Mouse (Mus musculus): ENCODE data around the gene Fars2. TPM values are rescaled to one million over a fixed set of nuclear protein-coding genes. Genes with fewer than 3 reads are reported as not detected.

The Fars2 gene
- total RNA-seq (2021) = 10 to 100 TPM; 36.5 to 37.9 TPM
- long read RNA-seq, experiment 1, transcript Fars2-201 (7 exons, 2,125 nt) = major isoform, 73 of 86 reads
- long read RNA-seq, experiment 1, partial matches to known transcripts = 0 of 86 reads
- long read RNA-seq, experiment 1, other reads (novel, unspliced or antisense) = 7 of 86 reads
- long read RNA-seq, experiment 2, transcript Fars2-201 (7 exons, 2,125 nt) = major isoform, 63 of 73 reads
- long read RNA-seq, experiment 2, partial matches to known transcripts = 2 of 73 reads
- long read RNA-seq, experiment 2, other reads (novel, unspliced or antisense) = 5 of 73 reads

DNA sequence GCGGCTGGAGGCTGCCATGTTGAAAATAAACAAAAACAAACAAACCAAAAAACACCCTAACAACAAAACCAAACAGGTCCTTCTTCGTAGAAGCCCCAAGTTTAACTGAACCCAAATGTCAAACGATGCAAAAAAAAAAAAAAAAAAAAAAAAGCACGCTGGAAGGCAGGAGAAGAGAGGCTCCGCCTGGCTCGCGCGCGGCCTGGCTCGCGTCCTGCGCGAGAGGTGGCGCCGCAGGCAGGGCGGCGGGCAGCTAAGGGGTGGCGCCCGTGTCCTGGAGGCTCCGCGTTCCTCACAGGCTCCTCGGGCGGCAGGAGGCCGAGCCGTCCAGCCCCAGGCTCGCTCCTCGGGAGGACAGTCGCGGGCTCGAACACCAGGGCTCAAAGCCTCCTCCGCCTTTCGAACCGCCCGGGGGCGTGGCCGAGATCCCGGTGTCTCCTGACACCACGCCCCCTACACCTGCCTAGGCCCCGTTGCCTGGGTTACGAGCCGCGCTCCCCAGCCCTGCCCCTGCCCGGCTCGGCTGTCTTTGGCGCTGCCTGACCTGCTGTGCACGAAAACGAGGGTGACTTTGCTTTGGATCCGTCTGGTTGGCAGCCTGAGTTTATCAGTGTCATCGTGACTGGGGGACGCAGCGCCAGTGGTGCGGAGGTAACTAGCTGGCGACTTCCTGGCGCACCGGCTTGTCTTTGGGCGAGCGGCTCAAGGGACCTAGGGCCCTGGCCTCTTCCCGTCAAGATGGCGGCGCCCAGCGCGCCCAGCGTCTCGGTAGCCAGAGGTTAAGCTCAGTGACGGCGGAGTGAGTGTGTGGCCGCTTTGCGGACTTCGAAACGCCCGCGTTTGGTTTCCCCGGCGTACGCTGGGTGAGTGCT is at the start of gene Fars2, which contains the start of gene Lyrm4:
TSS of gene Fars2 (plus strand) at position 270 of the 872 bp plus-strand sequence.
TSS of gene Lyrm4 (minus strand) at position 384 of the 872 bp plus-strand sequence.
- intact Hi-C loops (cut with DNase I; ENCODE audit: low total_unique reads) = no loop called here
- DNase-seq = peak; percentile 98

DNA sequence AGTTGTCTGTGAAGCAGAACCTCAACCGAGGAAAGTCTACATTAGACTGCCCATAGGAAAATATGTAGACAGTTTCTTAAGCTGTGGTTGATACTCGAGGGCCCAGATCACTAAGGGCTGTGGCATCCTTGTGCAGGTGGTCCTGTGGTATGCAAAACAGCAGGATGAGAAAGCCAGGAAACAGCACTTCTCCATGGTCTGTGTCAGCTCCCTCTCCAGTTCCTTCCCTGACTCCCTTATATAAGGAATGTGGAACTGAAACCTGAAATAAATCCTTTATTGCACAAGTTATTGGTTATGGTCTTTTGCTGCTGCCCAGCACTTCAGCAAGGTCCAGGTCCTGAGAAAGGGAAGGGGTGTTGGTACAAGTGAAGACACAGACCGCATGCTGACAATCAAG is 42.7 kb upstream of the Fars2 start:
- intact Hi-C loops (cut with DNase I; ENCODE audit: low total_unique reads) = no loop called here
- no peak for DNase-seq

DNA sequence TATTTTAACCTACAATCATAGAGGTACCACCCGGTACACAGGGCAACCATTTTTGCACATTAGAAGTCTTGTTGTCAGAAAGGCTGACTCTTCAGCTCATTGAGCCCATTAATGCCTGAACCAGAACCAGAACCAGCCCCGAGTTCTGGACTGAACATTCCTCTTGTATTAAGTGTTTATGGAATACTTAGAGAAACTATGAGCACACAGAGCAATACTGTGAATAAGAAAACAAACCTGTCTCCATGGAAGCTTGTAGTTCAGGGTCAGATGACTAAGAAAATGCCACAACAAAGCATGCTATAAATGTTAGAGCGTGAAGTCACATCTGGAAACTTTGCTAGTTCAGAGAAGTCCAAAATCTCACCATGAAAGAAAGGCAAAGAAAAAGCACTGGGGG is 35.6 kb upstream of the Fars2 start:
- no peak for DNase-seq
- intact Hi-C loops (cut with DNase I; ENCODE audit: low total_unique reads) = no loop called here

DNA sequence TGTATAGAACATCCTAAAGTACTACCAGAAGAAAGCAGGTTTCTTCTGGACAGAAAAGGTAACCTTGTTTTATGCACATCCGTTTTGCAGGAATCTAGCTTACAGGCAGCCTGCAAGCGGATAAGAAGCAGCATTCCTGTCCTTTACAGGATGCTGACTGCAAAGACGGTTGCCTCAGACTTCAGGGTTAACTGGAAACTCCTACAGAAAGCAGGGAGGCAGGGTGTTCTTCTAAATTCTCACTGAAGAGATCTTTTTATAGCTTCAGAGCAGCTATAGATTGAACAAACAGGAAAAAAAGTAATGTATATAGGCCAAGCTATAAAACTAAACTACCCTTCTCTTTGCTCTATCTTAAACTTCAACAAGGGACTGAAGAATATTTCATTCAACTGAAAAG is 32.5 kb upstream of the Fars2 start:
- DNase-seq = no peak

DNA sequence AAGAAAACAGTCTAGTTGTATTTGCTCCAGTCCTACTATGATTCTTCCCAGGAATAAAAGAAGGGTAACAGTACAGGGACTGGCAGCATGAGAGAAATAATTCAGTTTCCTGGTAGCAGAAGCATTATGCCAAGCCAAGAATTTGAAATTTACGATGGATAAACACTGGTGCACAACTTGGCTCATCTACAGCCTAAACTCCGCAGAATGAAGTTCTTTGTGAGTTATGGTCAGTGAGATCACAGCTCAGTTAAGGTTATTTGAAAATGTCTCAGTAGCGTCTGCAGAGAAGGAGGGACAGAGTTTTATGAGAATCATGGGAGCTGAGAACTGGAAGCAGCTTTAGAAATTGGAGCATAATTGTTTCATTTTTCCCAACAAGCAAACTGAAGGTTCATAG is 31.2 kb upstream of the Fars2 start:
- no peak for DNase-seq
- intact Hi-C loops (cut with DNase I; ENCODE audit: low total_unique reads) = no loop called here

More for the DNA sequence above, 32.5 kb upstream of the Fars2 start:
- intact Hi-C loops (cut with DNase I; ENCODE audit: low total_unique reads) = no loop called here

DNA sequence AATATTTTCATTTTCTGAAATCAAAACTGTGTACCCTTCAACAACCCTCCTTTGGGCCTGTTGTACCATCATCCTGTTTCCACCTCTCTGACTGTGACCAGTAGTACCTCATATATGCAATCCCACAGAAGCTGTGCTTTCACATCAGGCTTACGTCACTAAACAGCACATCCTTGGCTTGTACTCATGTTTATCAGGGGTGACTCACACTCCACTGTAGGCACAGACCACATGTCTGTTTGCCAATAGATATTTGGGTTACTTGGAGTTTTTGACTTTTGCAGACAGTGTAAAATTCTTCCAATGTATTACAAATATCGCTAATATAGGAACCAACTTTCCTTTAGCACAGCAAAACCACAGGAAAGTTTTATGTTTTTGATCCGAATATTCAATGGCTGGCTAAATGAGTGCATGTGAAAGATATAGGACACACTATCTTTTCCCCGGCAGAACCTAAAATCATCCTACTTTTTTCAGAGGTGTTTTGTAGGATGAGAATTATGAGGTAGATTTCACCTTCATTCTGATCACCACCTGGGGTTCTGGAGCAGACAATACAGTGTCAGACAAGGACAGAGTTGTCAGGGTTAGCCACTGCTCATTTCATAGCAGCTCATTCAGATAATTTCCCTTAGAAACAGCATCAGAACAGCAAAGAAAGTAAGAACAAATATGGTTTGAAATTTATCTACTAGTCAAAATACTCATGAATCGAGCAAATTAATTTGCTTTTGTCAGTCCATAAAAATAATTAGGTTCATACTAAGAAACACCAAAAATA is 30.4 kb upstream of the Fars2 start:
- no peak for DNase-seq
- intact Hi-C loops (cut with DNase I; ENCODE audit: low total_unique reads) = no loop called here

DNA sequence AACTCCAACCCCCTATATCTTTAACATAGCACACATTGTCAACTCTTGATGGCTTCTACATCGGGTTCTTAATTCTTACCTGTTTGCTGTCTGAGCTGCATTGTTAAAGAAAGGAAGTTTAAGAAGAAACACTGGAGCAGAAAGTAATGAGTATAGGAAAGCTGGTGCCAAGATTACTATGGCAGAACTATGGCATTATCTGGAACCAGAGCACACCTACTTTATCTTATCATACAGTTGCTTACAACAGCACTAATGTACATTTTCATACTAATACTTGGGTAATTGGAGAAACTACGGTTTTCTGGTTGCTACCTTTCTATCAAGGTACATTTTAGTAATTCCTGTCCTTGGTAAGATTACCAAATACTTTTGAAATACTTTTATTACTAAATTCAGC is 29.8 kb upstream of the Fars2 start:
- DNase-seq = no peak
- intact Hi-C loops (cut with DNase I; ENCODE audit: low total_unique reads) = no loop called here

DNA sequence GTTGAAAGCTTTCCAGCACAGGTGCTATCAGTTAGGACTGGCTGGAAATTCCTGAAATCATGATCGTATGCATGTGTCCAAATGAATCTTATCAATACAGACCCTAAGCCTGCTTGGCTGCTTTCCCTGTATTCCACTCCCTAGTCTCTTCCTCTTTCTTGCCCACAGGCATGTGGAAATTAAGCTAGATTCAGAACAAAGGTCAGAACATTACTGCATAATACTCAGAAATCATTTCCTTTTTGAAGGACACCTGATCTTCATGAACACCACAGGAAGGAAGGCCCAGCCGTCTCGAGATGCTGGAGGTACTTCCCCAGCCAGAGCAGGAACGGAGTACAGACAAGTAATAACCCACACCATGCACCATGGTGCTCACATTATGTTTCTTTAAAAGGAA is 29.0 kb upstream of the Fars2 start:
- intact Hi-C loops (cut with DNase I; ENCODE audit: low total_unique reads) = no loop called here
- DNase-seq = no peak

DNA sequence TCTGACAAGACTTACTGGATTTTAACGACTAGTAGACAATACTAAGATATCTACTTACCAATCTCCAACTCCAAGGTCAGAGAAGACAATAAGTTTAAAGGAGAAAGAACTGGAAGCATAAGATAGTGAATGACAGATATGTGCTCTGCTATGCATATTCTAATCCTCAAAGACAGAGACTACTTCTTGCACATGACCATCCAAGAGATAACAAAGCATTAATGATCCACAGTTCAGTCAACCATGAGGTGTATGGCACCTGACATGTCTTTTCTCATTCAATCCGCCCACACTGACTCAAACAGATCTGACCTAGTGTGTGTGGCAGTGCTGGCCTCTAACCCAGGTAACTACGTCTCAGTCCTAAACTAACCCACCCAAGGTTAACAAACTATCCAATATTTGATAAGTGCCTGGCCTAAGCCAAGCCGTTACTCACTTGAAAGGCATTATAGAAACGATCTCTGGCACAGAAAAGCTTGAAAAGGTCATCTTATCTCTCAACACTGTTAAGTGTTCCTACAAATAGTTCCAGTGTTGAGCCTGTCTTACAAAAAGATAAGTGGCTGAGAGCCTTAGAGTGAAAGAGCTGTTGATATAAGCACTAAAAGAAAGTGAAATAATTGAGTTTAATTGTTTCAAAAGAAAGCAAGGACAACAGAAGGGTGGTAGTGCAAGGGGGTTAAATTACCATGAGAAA is 20.4 kb upstream of the Fars2 start:
- intact Hi-C loops (cut with DNase I; ENCODE audit: low total_unique reads) = no loop called here
- no peak for DNase-seq

DNA sequence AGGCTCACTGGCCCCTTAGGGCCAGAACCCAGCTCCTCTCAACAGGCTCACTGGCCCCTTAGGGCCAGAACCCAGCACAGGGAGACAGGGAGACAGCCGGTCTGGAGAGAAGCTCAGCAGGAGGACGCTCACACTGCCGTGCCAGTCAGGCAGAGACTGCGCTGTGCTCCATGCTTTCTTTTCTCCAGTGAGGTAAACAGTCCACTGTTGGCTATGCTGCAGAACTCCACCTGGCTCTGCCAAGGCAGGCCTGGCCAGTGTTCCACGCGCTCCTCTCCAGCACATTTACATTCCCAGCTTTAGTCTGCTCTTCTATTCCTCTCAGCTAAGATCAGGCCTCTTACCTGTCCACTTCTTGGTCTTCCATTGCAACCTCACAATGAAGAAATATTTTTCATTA is 11.6 kb upstream of the Fars2 start:
- no peak for DNase-seq
- intact Hi-C loops (cut with DNase I; ENCODE audit: low total_unique reads) = no loop called here

DNA sequence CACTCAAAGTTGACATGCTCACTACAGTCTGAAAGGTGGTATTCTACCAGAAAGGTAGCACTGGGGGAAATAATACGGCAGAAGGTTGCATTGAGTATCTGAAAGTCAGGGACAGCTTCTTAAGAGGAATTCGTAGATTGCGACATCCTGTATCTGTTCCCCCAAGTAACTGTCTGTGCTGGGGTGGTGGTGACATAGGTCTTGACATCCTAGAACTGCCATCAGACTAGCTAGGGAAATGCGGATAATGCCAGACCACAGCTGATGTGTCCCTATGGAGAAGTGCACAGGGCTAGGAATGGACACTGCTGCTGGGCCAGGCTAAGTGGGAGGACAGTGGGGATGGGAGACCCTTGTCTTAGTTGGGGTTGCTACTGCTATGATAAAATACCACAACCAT is 8.7 kb upstream of the Fars2 start:
- DNase-seq = no peak
- intact Hi-C loops (cut with DNase I; ENCODE audit: low total_unique reads) = no loop called here

DNA sequence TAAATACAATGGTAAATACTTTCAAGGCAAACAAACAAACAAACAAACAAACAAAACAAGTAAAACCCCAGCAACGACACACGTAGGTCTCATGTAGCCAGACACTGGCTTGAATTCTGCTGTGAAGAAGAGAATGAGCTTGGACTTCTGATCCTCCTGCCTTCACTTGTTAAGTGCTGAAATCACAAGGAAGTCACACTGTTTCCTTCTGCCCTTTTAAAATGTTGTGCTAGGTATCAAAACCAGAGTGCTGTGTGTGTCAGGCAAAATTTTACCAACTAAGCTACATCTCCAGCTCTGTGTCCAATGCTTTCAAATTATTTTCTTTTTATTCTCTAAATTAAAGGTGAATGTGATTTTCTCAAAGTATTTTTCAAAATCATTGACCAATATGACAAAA is 5.9 kb upstream of the Fars2 start:
- intact Hi-C loops (cut with DNase I; ENCODE audit: low total_unique reads) = no loop called here
- DNase-seq = no peak

DNA sequence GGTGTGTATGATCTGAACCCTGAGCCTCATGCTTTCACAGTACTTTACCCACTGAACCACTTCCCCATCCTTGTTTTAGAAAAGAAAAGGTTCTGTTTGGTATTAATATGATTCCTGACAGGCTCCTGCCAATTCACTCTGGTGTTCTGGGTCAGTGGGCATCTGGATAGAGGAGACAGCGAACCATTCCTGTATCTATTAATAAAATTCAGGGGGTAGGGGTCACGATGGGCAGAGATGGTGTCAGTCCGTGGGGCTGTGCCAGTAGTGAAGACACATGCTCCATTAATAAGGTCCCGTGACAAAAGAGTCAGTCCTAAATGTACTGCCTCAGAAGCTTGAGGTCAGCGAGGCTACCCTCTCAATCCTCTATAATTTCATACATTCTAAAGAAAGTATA is 4.0 kb upstream of the Fars2 start:
- no peak for DNase-seq
- intact Hi-C loops (cut with DNase I; ENCODE audit: low total_unique reads) = no loop called here

DNA sequence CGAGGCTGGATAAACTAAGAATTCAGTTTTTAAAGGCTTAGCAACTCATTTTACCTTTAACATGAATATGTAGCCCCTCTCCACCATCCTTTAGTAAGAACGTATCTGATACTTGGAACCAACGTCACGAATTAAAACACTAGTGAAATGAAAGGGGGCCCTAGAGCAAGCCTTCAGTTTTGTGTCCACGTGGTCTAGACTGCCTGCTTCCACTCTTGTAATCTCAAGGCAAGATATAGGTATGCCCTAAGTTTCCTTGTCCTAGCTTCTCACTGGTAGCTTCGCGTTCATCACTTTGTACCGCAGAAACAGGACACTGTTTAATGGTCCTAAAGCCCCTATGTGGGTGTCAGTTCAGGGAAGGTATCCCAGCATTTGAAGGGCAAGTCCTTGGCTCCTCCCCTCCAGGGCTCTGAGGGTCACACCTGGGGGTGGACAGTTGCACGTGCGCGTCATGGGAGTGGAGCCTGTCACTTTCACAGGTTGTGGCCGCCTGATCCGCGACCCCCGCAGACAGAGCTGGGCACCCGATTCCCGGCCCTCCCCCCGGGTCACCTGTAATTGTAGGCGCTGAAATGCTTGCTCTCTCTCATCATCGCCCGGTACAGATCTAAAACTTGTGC is 581 bp upstream of the Fars2 start:
- peak; percentile 11 for DNase-seq
- intact Hi-C loops (cut with DNase I; ENCODE audit: low total_unique reads) = no loop called here

DNA sequence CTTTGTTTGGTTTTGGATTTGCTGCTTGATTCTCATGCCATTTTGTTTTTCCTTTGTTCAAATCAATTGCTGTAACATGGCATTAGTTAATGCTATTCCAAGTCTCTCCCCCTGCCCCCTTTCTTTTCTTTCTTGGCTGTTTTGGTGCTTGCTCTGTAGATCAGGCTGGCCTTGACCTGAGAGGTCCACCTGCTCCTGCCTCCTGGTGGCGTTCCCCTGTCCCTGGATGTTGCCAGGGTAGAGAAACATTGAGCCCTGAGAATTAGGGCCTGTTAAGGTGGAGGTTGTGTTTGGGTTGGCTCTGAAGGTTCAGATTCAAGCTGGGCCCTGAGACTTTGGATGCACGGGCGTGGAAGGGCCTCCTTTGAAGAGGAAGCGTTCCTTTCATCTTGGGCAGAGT is 2.5 kb downstream of the Fars2 start:
- DNase-seq = no peak
- intact Hi-C loops (cut with DNase I; ENCODE audit: low total_unique reads) = no loop called here

DNA sequence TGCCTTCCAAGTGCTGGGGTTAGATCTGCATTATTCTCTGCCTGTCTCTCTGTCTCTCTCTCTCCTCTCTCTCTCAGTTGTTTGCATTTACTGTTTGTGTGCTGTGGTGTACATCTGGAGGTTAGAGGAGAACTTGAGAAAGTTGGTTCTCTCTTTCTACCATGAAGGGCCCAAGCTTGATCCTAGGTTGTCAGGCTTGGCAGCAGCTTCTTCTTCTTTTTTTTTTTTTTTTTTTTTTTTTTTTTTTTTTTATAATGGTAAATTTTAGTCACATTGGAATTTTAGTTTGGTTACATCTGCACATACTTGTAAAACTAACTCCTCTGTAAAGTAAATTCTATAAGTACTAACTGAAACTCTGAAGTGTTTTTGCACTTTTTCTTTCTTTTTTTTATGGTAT is 3.4 kb downstream of the Fars2 start:
- DNase-seq = no peak
- intact Hi-C loops (cut with DNase I; ENCODE audit: low total_unique reads) = no loop called here

DNA sequence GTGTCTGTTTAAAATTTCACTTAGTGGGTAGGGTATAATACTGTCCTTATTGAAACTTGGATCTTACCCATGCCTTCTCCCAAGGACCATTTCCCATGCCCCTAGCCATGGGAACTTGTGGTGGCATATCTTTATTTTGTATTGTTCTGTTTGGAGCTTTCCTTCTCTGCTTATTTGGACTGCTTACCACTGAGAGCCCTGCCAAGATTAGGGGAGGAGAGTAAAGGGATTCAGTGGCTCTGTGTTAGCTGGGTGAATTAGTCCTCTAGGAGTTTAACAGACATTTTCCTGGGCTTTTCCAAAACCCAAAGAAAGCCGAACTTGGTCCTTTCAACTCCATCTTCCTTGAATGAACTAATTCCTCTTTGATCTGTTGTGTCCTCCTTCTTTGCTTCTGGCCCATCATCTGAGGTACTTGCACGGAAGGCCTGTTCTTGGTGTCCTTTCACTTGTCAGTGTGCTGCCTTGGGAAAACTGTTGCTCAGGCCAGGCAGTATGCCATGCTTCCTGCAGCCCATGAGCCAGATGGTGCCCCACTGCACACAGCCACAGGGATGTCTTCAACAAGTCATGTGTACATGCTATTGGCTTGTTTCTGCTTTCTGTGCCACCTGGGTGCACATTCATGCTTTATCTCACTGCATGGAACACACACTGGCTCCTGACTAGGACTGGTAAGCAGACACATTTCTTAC is 12.3 kb downstream of the Fars2 start:
- intact Hi-C loops (cut with DNase I; ENCODE audit: low total_unique reads) = no loop called here
- DNase-seq = no peak

DNA sequence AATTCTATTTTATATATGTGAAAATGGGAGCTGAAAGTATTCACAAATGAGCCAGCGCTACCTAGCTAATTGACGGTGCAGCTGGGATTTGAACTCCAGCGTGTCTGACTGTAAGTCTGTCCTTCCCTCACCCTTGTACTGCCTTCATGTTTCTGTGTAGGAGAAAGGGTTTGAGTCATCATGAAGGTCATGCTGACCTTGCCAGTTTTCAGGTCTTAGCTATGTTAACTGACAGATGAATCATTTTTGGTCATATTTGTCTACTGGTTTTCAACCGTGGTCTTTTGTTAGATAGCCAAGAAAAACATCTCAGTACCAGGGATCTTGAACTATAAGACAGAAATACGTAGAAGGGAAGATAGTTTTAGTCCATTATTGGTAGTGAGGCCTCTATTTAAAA is 14.2 kb downstream of the Fars2 start:
- intact Hi-C loops (cut with DNase I; ENCODE audit: low total_unique reads) = no loop called here
- no peak for DNase-seq

Data from gastrocnemius, postnatal 14 days (tissue).